8 mouse cellular contexts compared by ENCODE assay signal in genomic region chr2:130664102-130664701, GRCm38 (mm10). TPM values are rescaled to one million over a fixed set of nuclear protein-coding genes. Genes with fewer than 3 reads are reported as not detected.
DNase-seq lines count a peak whose midpoint lies in the region; ATAC-seq lines count a peak whose summit lies in the region.

Gene Ddrgk1, minus strand, starts transcription at chr2:130664659.

- WGBS in hindbrain, embryonic 15.5 days = under 1% methylated on average over 40 of the region's 40 CpGs

- peak within 1 kb of the TSS; percentile 57 for H3K4me3 ChIP-seq in hindbrain, embryonic 15.5 days

- ATAC-seq in hindbrain, embryonic 15.5 days (ENCODE audit: low FRiP score, low read depth) = peak; percentile 96

- peaks cover 40% of the 10 kb centered on the region for H3K4me1 ChIP-seq in hindbrain, embryonic 15.5 days (replicated peaks)

- peaks cover 11% of the 10 kb centered on the region; the same call in 1 of the 2 replicates for H3K36me3 ChIP-seq in hindbrain, embryonic 15.5 days

- peak within 1 kb of the TSS; percentile 98 for H3K27ac ChIP-seq in hindbrain, embryonic 15.5 days (replicated peaks)

- H3K9ac ChIP-seq in hindbrain, embryonic 15.5 days = peak within 1 kb of the TSS; percentile 69

- H3K4me2 ChIP-seq in hindbrain, embryonic 15.5 days = peak within 1 kb of the TSS; percentile 67

- H3K9me3 ChIP-seq in hindbrain, embryonic 15.5 days = no peaks in the 10 kb centered on the region

- peak; percentile 86 for DNase-seq in T-cell, adult 2 months (ENCODE audit: low spot score)
- DNase-seq in cerebellum, postnatal 36 days = peak; percentile 93 to 94
- DNase-seq in frontal cortex, postnatal 36 days (ENCODE audit: low spot score in 2 of 2) = peak; percentile 96
- peak; percentile 94 for DNase-seq in left cerebral cortex, adult 11 months (ENCODE audit: low spot score)
- DNase-seq in lung, postnatal 4 days = peak; percentile 94 to 96
- DNase-seq in retina, postnatal 7 days (ENCODE audit: low read depth, low spot score) = peak; percentile 93
- peak; percentile 89 for DNase-seq in urinary bladder, adult 2 months (ENCODE audit: low spot score)

- H3K27me3 ChIP-seq in hindbrain, embryonic 15.5 days = no peaks in the 10 kb centered on the region

RNA-seq across cellular contexts. Expression of gene Ddrgk1, which starts in this region (rescaled TPM):
- 66.6 and 72.6 TPM in 2 replicates for polyA plus RNA-seq in hindbrain, embryonic 15.5 days (2015; fragmentation: Nextera tagmentation; extraction: Ambion mirVana)
- 115 and 119 TPM in 2 replicates for polyA plus RNA-seq in urinary bladder, adult 2 months (2012; rRNA removed)

Comparison
In these comparisons a context has a peak if more than half of its experiments do, and no peak if none do; other contexts are left out.
1. Peak in every context shown above with its lines: DNase-seq, ATAC-seq, H3K4me3 ChIP-seq and H3K27ac ChIP-seq.